Mouse (Mus musculus) limb, embryonic 15.5 days (tissue): ENCODE results near the gene Tns3. TPM values are rescaled to one million over a fixed set of nuclear protein-coding genes. Genes with fewer than 3 reads are reported as not detected.

Experiments used
- ATAC-seq: fragments of 200-750 bp; cut with Nextera tagmentation; 2 replicates; pipeline ENCODE4 v1.8.0; 2017; ENCODE audit warnings: low read depth, moderate TSS enrichment; ENCODE audit not compliant: insufficient number of reproducible peaks, low FRiP score, low TSS enrichment
- H3K27ac ChIP-seq: fragments of 300-500 bp; sonication (generic); 2 replicates; pipeline ENCODE4 v1.5.1; 2015; ENCODE audit warnings: moderate library complexity, mild to moderate bottlenecking, inconsistent platforms
- H3K27me3 ChIP-seq: fragments of 300-500 bp; sonication (generic); 2 replicates; pipeline ENCODE4 v1.6.1; 2015; ENCODE audit warnings: inconsistent platforms
- H3K36me3 ChIP-seq: fragments of 300-500 bp; sonication (generic); 2 replicates; pipeline ENCODE4 v1.6.1; 2015; ENCODE audit warnings: inconsistent platforms
- H3K4me1 ChIP-seq: fragments of 300-500 bp; sonication (generic); 2 replicates; pipeline ENCODE4 v1.6.1; 2015; ENCODE audit warnings: inconsistent platforms
- H3K4me2 ChIP-seq: fragments of 300-500 bp; sonication (generic); 2 replicates; pipeline ENCODE4 v1.6.1; 2015; ENCODE audit warnings: mild to moderate bottlenecking, inconsistent platforms
- H3K4me3 ChIP-seq: fragments of 300-500 bp; sonication (generic); 2 replicates; pipeline ENCODE4 v1.5.1; 2015; ENCODE audit warnings: mild to moderate bottlenecking, inconsistent platforms
- H3K9ac ChIP-seq: fragments of 300-500 bp; sonication (generic); 2 replicates; pipeline ENCODE4 v1.6.1; 2015; ENCODE audit warnings: inconsistent platforms
- H3K9me3 ChIP-seq: fragments of 300-500 bp; sonication (generic); 2 replicates; pipeline ENCODE4 v1.6.1; 2016; ENCODE audit warnings: inconsistent platforms
- WGBS: fragments of 180-500 bp; shearing (Covaris S2); methylation state at CpG from one replicate; pipeline ENCODE4 v1.1.7; 2015; 5-methylcytosine and 5-hydroxymethylcytosine counted together
- polyA plus RNA-seq: library from polyadenylated mRNA; unstranded; fragments of >200 nt; fragmentation: Nextera tagmentation; extraction: Ambion mirVana; gene quantifications from 2 replicates; pipeline ENCODE4 v1.2.1, GENCODE M21; 2015

Tns3 gene
- polyA plus RNA-seq, 1 experiment from 2014 or later, result 31.6 TPM

DNA sequence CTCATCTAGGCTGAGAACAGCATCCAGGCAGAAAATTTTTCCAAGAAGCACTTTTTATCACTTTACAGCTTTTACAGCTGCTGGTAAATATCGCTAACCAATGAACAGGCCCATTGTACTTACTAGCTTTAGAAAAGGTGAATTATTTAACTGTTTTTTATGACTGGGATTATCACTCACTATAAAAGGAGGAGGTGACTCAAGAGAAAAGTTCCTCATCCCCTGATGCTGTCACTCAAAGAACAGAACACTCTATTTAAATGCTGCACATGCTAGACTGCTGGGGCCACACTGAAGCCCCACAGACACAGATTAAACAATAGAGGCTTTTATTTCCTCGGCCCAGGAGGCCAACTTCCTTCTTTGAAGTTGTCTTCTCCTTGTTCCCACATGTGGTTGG is 80.0 kb downstream of the Tns3 start:
- 44% methylated on average over 2 of the region's 2 CpGs for WGBS
- ATAC-seq, result no peak
- Histone ChIP-seq H3K9ac (no peak overlapping the region), H3K27me3 (no peaks in the 10 kb centered on the region), H3K4me1 (peaks cover 44% of the 10 kb centered on the region), H3K4me2 (no peak overlapping the region), H3K4me3 (no peak overlapping the region), H3K9me3 (no peaks in the 10 kb centered on the region), H3K36me3 (peaks cover 5% of the 10 kb centered on the region), H3K27ac (no peak overlapping the region)

DNA sequence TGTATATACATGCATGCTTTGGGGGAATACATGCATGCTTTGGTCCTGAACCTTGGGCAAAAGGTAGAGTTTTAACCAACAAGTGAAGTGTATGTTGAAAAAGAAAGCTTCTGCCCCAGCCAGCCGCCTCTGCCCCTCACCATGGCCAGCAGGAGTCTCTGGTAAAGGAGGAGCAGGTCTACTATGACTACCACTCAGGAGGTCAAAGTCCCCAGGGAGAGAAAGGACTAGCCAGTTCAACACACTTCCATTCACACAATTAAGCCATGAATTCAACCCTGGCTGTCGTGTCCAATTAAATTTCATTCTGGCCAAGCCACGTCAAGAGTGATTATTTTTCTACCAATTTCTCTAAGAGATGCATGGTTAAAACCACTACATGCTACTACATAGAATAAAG is 81.2 kb downstream of the Tns3 start:
- 75% methylated on average over 3 of the region's 3 CpGs for WGBS
- no peaks in the 10 kb centered on the region for H3K9me3 ChIP-seq
- no peak overlapping the region for H3K27ac ChIP-seq
- peaks cover 9% of the 10 kb centered on the region for H3K36me3 ChIP-seq
- H3K4me3 ChIP-seq, result no peak overlapping the region
- H3K9ac ChIP-seq, result no peak overlapping the region
- H3K4me2 ChIP-seq, result no peak overlapping the region
- H3K27me3 ChIP-seq, result no peaks in the 10 kb centered on the region
- ATAC-seq, result no peak
- H3K4me1 ChIP-seq, result peaks cover 40% of the 10 kb centered on the region

DNA sequence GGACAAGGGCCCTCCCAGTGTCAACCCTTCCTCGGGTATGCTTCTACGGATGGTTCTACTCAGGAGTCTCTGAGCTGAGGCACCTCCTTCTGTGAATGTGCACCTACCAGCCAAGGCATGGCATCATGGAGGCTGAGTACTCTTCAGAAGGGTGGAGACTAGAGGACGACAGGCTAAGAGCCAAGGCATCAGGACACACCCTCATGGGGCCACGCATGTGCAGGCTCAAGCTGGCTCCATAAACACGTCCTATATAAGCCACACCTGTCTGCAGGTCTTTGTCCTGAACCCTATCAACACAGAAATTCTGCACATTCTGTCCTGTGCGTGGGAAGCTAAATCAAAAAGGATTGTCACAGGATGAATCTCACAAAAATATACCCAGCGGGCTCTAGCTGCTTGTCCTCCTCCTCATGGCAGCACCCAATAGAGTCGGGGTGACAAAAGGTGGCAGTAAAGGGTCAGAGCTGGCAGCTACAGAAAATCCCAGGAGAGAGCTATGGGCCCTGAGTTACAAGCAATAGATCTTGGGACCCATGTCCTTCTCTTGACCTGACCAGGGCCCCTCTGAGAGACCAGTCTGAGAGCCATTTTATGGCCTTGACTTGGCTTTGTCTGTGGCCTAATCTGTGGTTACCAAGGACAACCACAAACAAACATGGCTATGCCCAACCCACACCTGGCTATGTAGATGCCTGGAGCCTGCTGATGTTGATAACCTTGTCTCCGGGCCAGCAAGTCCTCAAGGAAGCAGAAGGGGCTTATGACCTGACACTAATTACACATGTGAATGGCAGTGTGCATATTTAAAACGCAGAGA is 82.0 kb downstream of the Tns3 start:
- Histone ChIP-seq H3K4me1 (peaks cover 40% of the 10 kb centered on the region), H3K27ac (no peak overlapping the region), H3K27me3 (no peaks in the 10 kb centered on the region), H3K36me3 (peaks cover 16% of the 10 kb centered on the region), H3K4me2 (no peak overlapping the region), H3K9ac (no peak overlapping the region), H3K9me3 (no peaks in the 10 kb centered on the region), H3K4me3 (no peak overlapping the region)
- WGBS, result 71% methylated on average over 10 of the region's 10 CpGs
- ATAC-seq, result no peak

DNA sequence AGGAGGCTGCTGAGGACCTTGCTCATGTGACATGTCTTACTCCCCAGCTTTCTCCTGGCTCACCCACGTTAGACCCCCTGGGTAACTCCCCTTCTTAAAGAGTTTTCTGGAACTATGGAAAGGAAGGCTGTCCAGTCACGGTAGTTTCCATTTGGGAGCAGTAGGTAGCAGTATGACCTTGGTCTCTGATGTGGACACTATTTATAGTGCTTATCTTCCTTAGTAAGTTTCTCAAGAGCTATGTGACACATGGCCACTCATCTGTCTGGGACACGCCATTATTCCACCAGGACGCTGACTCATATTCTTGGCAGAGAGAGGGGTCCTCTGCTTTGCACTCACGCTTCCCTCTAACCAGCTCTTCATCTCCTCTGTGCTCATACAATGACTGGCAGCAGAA is 84.5 kb downstream of the Tns3 start:
- H3K36me3 ChIP-seq, result peaks cover 24% of the 10 kb centered on the region
- 67% methylated on average over 5 of the region's 5 CpGs for WGBS

DNA sequence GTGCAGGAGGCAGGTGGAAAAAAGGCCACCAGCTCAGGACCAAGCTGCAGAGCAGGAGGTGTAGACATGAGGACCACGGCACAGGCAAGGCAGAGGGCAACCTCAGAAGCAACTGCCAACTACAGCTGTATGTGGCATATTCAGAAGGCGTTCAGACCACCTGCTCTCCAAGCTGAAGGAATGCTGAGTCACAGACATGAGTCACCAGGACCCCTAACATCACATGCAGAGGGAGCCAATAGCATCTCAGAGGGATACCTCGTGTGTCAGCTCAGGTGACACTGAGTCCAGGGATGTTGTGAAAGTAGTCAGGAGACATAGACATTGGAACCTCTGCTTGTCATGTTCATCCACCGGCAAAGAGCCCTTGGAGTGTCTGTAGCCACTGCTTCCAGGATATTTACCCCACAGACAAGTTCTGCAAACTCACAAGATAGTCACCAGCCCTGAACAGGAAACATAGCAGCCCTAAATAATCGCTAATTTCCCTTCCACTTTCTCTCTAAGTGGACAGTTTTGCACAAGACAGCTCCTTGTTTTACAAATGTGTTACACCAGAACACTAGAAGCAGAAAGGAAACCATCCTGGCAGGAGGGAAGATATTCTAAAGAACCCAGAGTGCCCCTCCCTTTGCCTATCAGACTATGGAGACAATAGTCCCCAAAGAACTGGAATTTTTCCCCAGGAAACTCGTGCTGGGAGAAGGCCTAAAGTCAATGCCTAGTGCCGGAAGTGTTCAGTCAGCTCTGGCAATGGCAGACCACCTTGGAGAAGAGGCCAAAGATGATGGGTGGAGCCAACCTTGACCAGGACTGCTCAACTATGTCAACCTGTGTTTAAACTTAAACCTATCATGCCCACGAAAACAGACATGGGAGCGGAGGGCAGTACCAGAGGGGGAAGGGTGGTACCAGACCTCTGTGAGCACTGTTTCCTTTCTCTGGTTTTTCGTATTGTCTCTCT is 88.8 kb downstream of the Tns3 start:
- Histone ChIP-seq H3K27me3 (no peaks in the 10 kb centered on the region), H3K9me3 (no peaks in the 10 kb centered on the region), H3K4me2 (no peak overlapping the region), H3K27ac (no peak overlapping the region), H3K4me1 (0 out of 2 replicates have a peak, but pooled peaks cover 3% of the 10 kb centered on the region), H3K36me3 (peaks cover 33% of the 10 kb centered on the region), H3K9ac (no peak overlapping the region), H3K4me3 (no peak overlapping the region)
- 75% methylated on average over 10 of the region's 10 CpGs for WGBS
- 0 out of 2 replicates have a peak, but pooled peaks have one; percentile 22 for ATAC-seq

More for the DNA sequence above, 84.5 kb downstream of the Tns3 start:
- H3K4me1 ChIP-seq, result peaks cover 32% of the 10 kb centered on the region
- H3K9ac ChIP-seq, result no peak overlapping the region
- H3K4me2 ChIP-seq, result no peak overlapping the region
- H3K9me3 ChIP-seq, result no peaks in the 10 kb centered on the region
- H3K4me3 ChIP-seq, result no peak overlapping the region
- no peak for ATAC-seq
- H3K27me3 ChIP-seq, result no peaks in the 10 kb centered on the region
- no peak overlapping the region for H3K27ac ChIP-seq

DNA sequence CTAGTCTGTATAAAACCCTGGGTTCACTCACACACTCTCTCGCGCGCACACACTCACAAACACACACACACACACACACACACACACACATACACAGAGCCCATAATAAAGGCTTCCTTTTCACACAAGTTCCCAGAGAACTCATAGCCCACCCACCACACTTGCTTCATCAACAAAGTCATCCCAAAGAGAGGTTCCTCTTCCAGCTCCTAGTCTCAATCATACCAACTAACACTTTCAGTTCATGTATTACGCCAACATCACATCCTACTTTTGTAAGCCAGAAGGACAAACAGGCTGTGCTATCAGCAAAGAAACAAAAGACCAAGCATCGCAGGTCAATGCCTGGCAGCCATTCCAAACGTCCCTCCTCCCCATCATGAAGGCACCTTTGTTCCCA is 89.8 kb downstream of the Tns3 start:
- H3K4me1 ChIP-seq, result peaks cover 9% of the 10 kb centered on the region; the same call in 1 of the 2 replicates
- H3K36me3 ChIP-seq, result peaks cover 33% of the 10 kb centered on the region
- no peak for ATAC-seq
- no peaks in the 10 kb centered on the region for H3K9me3 ChIP-seq
- no peak overlapping the region for H3K4me3 ChIP-seq
- no peak overlapping the region for H3K9ac ChIP-seq
- WGBS, result 83% methylated on average over 6 of the region's 6 CpGs
- H3K4me2 ChIP-seq, result no peak overlapping the region
- H3K27ac ChIP-seq, result no peak overlapping the region
- H3K27me3 ChIP-seq, result no peaks in the 10 kb centered on the region

DNA sequence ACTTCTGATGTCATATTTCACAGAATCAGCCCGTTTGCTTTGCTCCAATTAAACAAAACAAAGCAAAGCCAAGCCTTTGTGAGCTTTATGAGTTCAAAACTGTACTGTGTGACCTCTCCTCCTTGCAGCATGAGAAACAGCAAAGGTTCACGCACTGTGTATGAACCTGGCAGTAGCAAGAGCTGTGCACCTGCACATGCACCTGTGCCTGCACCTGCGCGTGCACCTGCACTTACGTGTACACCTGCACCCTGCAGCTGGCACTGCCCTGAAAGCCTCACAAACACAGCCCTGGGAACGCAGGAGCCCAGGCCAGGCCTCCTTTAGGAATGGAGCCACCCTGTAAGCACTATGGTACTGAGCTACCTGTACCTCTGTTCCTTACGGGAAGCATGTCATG is 91.6 kb downstream of the Tns3 start:
- no peak overlapping the region for H3K4me2 ChIP-seq
- peaks cover 12% of the 10 kb centered on the region; the same call in 1 of the 2 replicates for H3K4me1 ChIP-seq
- no peak overlapping the region for H3K27ac ChIP-seq
- no peak overlapping the region for H3K4me3 ChIP-seq
- no peak overlapping the region for H3K9ac ChIP-seq
- no peaks in the 10 kb centered on the region for H3K27me3 ChIP-seq
- WGBS, result 83% methylated on average over 7 of the region's 7 CpGs
- H3K36me3 ChIP-seq, result peaks cover 31% of the 10 kb centered on the region
- no peaks in the 10 kb centered on the region for H3K9me3 ChIP-seq
- no peak for ATAC-seq

DNA sequence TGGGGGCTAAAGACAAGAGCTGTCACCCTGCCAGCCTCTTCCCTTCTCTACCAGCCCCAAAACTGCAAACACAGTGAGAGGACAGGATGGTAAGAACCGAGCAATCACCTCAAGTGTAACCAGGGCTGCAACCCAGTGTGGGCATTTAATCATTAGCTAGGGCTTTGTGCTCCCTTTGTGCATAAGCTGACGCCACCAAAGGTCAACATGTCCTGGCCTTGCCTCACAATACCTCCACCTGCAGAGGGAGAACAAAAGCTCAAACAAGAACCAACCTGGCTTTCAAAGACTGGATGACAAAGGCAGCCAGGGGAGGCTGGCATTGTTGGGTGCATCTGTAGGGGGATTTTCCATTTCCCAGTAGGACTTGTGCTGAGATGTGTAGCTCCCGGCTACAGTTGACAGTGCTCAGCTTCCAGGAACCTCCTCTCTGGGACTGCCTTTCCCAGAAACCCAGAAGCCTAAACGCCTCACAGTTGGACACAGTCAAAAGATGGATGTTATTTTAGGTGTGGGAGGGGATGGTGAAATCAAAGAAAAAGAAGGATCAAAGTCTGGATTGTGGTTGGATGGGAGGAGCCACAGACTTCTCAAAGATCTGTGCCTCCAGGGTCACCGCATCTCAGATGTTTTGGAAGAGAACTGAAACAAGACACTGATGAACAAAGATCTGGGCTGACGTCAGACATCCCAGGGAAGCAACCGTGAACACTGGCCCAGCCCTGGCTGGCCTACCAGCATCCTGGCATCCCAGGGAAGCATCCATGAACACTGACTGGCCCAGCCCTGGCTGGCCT is 94.9 kb downstream of the Tns3 start:
- Histone ChIP-seq H3K4me2 (no peak overlapping the region), H3K27ac (no peak overlapping the region), H3K4me3 (no peak overlapping the region), H3K9me3 (no peaks in the 10 kb centered on the region), H3K9ac (no peak overlapping the region), H3K4me1 (peaks cover 15% of the 10 kb centered on the region; the same call in 1 of the 2 replicates), H3K27me3 (no peaks in the 10 kb centered on the region), H3K36me3 (peaks cover 33% of the 10 kb centered on the region)
- WGBS, result 43% methylated on average over 7 of the region's 7 CpGs
- no peak for ATAC-seq

DNA sequence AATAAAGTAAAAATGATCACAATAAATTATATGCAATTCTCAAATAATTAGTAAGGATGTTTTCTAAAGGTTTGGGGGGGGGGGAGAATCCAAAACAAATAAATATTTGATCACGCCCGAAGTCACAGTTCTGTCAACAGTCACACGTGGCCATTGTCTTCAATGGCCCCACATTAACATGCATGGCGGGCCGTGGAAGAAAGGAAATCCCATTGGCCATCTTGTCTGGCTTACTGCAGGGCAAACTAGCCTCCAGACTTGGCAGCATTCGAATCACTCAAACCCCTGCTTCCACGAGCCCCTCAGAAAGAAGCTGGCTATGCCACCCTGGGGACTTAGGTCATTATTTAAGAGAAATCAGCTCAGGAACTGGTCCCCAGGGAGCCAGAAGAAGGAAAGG is 95.5 kb downstream of the Tns3 start:
- Histone ChIP-seq H3K4me3 (no peak overlapping the region), H3K36me3 (peaks cover 33% of the 10 kb centered on the region), H3K4me2 (no peak overlapping the region), H3K27me3 (no peaks in the 10 kb centered on the region), H3K9ac (no peak overlapping the region), H3K27ac (no peak overlapping the region), H3K9me3 (no peaks in the 10 kb centered on the region), H3K4me1 (peaks cover 18% of the 10 kb centered on the region; the same call in 1 of the 2 replicates)
- WGBS, result 77% methylated on average over 7 of the region's 7 CpGs
- ATAC-seq, result no peak

DNA sequence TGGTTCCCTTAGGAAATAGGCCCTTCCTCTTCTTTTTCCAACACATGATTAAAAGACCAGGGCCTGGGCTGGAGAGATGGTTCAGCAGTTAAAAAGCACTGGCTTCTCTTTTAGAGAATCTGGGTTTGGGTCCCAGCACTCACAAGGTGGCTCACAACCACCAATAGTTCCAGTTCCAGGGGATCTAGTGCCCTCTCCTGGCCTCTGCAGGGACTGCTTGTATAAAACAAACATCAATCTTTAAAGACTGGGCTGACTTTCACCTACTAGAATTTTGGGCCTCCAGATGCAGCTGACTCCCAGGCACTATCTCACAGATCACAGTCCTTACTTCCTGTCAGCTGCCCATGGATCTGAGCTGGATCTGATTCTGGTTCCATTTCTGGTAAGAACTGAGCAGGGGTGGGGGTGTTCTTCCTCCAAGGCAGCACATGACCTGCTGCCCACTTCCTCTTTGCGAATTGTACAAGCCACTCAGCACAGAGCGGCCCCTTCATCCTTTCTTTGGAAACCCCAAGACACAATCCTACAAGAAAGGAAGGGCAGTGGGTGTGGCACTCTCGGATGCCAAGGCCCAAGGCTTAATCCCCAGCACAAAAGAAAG is 98.0 kb downstream of the Tns3 start:
- no peak for ATAC-seq
- no peaks in the 10 kb centered on the region for H3K9me3 ChIP-seq
- no peaks in the 10 kb centered on the region for H3K27me3 ChIP-seq
- 84% methylated on average over 3 of the region's 3 CpGs for WGBS
- H3K27ac ChIP-seq, result no peak overlapping the region
- peaks cover 25% of the 10 kb centered on the region for H3K36me3 ChIP-seq
- H3K9ac ChIP-seq, result no peak overlapping the region
- no peak overlapping the region for H3K4me3 ChIP-seq
- H3K4me1 ChIP-seq, result peaks cover 21% of the 10 kb centered on the region; the same call in 1 of the 2 replicates
- H3K4me2 ChIP-seq, result no peak overlapping the region

DNA sequence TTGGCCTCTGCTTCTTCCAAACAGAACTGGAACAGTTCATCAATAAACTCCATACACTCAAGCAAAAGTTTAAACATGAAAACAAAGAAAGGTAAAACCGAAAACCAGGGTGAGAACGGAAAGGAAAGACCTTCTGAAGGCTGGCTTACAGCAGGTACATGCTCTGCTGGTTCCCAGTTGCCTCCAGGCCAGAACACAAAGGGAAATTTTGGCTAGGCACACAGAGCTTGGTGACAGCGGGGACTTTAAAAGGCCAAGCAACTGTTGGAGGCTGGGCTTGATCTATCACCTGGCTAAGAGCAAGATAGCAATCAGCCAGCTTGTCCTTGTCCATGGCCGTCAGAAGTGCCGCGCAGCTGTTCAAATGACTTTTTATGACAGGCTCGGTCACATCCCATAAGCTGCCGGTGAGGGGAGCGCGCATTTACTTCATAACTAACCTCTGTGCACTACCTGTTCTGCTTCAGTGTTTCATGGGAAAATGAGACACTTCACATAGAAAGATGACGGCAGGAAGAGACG is 105.5 kb downstream of the Tns3 start:
- 62% methylated on average over 12 of the region's 12 CpGs for WGBS

More for the DNA sequence above, 105.5 kb downstream of the Tns3 start:
- peaks cover 30% of the 10 kb centered on the region for H3K4me1 ChIP-seq
- H3K27ac ChIP-seq, result no peak overlapping the region
- H3K4me2 ChIP-seq, result no peak overlapping the region
- H3K4me3 ChIP-seq, result no peak overlapping the region
- no peaks in the 10 kb centered on the region for H3K27me3 ChIP-seq
- H3K9me3 ChIP-seq, result no peaks in the 10 kb centered on the region
- no peak for ATAC-seq
- no peak overlapping the region for H3K9ac ChIP-seq
- H3K36me3 ChIP-seq, result no peaks in the 10 kb centered on the region
